Mouse (Mus musculus) neural tube, embryonic 12.5 days (tissue): ENCODE results near the gene Lrr1. TPM values are rescaled to one million over a fixed set of nuclear protein-coding genes. Genes with fewer than 3 reads are reported as not detected.

Source experiments
- ATAC-seq: fragments of 200-750 bp; cut with Nextera tagmentation; 2 replicates; pipeline ENCODE4 v1.8.0; 2017; ENCODE audit warnings: low read depth, mild to moderate bottlenecking, moderate TSS enrichment, moderate library complexity; ENCODE audit not compliant: low FRiP score
- H3K27ac ChIP-seq: fragments of 300-500 bp; sonication (generic); 2 replicates; pipeline ENCODE4 v1.5.1; 2016
- H3K27me3 ChIP-seq: fragments of 300-500 bp; sonication (generic); replicated peaks from 2 replicates; pipeline ENCODE4 v1.6.1; 2016; ENCODE audit warnings: mild to moderate bottlenecking
- H3K36me3 ChIP-seq: fragments of 300-500 bp; sonication (generic); 2 replicates; pipeline ENCODE4 v1.6.1; 2016; ENCODE audit warnings: mild to moderate bottlenecking
- H3K4me1 ChIP-seq: fragments of 300-500 bp; sonication (generic); 2 replicates; pipeline ENCODE4 v1.6.1; 2016
- H3K4me2 ChIP-seq: fragments of 300-500 bp; sonication (generic); replicated peaks from 2 replicates; pipeline ENCODE4 v1.6.1; 2016; ENCODE audit warnings: mild to moderate bottlenecking
- H3K4me3 ChIP-seq: fragments of 300-500 bp; sonication (generic); 2 replicates; pipeline ENCODE4 v1.5.1; 2016
- H3K9ac ChIP-seq: fragments of 300-500 bp; sonication (generic); 2 replicates; pipeline ENCODE4 v1.6.1; 2016; ENCODE audit warnings: mild to moderate bottlenecking
- H3K9me3 ChIP-seq: fragments of 300-500 bp; sonication (generic); 2 replicates; pipeline ENCODE4 v1.6.1; 2016; ENCODE audit warnings: mild to moderate bottlenecking
- WGBS: fragments of 180-500 bp; shearing (Covaris S2); methylation state at CpG from one replicate; pipeline ENCODE4 v1.1.7; 2016; 5-methylcytosine and 5-hydroxymethylcytosine counted together
- polyA plus RNA-seq: library from polyadenylated mRNA; unstranded; fragments of >200 nt; fragmentation: Nextera tagmentation; extraction: Ambion mirVana; gene quantifications from 2 replicates; pipeline ENCODE4 v1.2.1, GENCODE M21; 2016

Lrr1 gene
- polyA plus RNA-seq, 1 experiment from 2014 or later, result 13.8 TPM

- WGBS, result 9% methylated on average over 18 of the region's 18 CpGs
- Histone ChIP-seq H3K9ac (peak overlapping the region; percentile 75), H3K36me3 (no peaks in the 10 kb centered on the region), H3K9me3 (no peaks in the 10 kb centered on the region), H3K4me2 (peak overlapping the region; percentile 96), H3K4me3 (peak overlapping the region; percentile 72), H3K27ac (no peak overlapping the region), H3K27me3 (no peaks in the 10 kb centered on the region), H3K4me1 (peaks cover 14% of the 10 kb centered on the region)
- ATAC-seq, result peak; percentile 63
Observed at GRCm38 (mm10) chr12:69167656-69168460, 756 bp upstream of the Lrr1 start.

- Histone ChIP-seq H3K9ac (no peak overlapping the region), H3K27ac (no peak overlapping the region), H3K27me3 (no peaks in the 10 kb centered on the region), H3K4me3 (no peak overlapping the region), H3K4me1 (peaks cover 14% of the 10 kb centered on the region), H3K4me2 (no peak overlapping the region), H3K36me3 (peaks cover 3% of the 10 kb centered on the region; the same call in 1 of the 2 replicates), H3K9me3 (no peaks in the 10 kb centered on the region)
- no peak for ATAC-seq
- 98% methylated on average over 2 of the region's 2 CpGs for WGBS
Observed at GRCm38 (mm10) chr12:69171307-69171706, 2.7 kb downstream of the Lrr1 start.

GRCm38 (mm10) chr12:69175975-69176374 lies 7.4 kb downstream of the Lrr1 start:
- Histone ChIP-seq H3K4me3 (no peak overlapping the region), H3K27ac (no peak overlapping the region), H3K9ac (no peak overlapping the region), H3K27me3 (no peaks in the 10 kb centered on the region), H3K36me3 (peaks cover 7% of the 10 kb centered on the region; the same call in 1 of the 2 replicates), H3K4me1 (no peaks in the 10 kb centered on the region), H3K4me2 (no peak overlapping the region), H3K9me3 (no peaks in the 10 kb centered on the region)
- no peak for ATAC-seq
- WGBS, result 93% methylated on average over 3 of the region's 3 CpGs

GRCm38 (mm10) chr12:69177526-69177925 lies 8.9 kb downstream of the Lrr1 start:
- Histone ChIP-seq H3K27me3 (no peaks in the 10 kb centered on the region), H3K4me3 (no peak overlapping the region), H3K36me3 (peaks cover 16% of the 10 kb centered on the region), H3K9ac (no peak overlapping the region), H3K27ac (no peak overlapping the region), H3K9me3 (no peaks in the 10 kb centered on the region), H3K4me2 (no peak overlapping the region), H3K4me1 (no peaks in the 10 kb centered on the region)
- 82% methylated on average over 3 of the region's 3 CpGs for WGBS
- no peak for ATAC-seq

GRCm38 (mm10) chr12:69179371-69179770 lies 10.8 kb downstream of the Lrr1 start:
- 74% methylated on average over 12 of the region's 12 CpGs for WGBS
- Histone ChIP-seq H3K27ac (no peak overlapping the region), H3K27me3 (no peaks in the 10 kb centered on the region), H3K9me3 (no peaks in the 10 kb centered on the region), H3K36me3 (peaks cover 16% of the 10 kb centered on the region), H3K4me2 (no peak overlapping the region), H3K4me1 (peaks cover 4% of the 10 kb centered on the region; the same call in 1 of the 2 replicates), H3K4me3 (no peak overlapping the region), H3K9ac (no peak overlapping the region)
- ATAC-seq, result no peak

GRCm38 (mm10) chr12:69181800-69182199 lies 13.2 kb downstream of the Lrr1 start:
- Histone ChIP-seq H3K4me1 (peaks cover 16% of the 10 kb centered on the region), H3K9ac (no peak overlapping the region), H3K9me3 (no peaks in the 10 kb centered on the region), H3K27me3 (no peaks in the 10 kb centered on the region), H3K27ac (no peak overlapping the region), H3K4me2 (no peak overlapping the region), H3K4me3 (no peak overlapping the region), H3K36me3 (peaks cover 12% of the 10 kb centered on the region)
- 90% methylated on average over 4 of the region's 4 CpGs for WGBS
- no peak for ATAC-seq

GRCm38 (mm10) chr12:69183583-69184308 lies 15.1 kb downstream of the Lrr1 start, which contains the start of the genes Rpl36al and Mgat2:
Gene Rpl36al (minus strand): TSS chr12:69184083.
Gene Mgat2 (plus strand): TSS chr12:69184157.
- Histone ChIP-seq H3K27ac (peak within 1 kb of the TSS; percentile 75; the same call in 1 of the 2 replicates), H3K4me1 (peaks cover 22% of the 10 kb centered on the region), H3K9me3 (no peaks in the 10 kb centered on the region), H3K4me3 (peak within 1 kb of the TSS; percentile 86), H3K4me2 (peak within 1 kb of the TSS; percentile 96), H3K9ac (peak within 1 kb of the TSS; percentile 95), H3K27me3 (no peaks in the 10 kb centered on the region), H3K36me3 (peaks cover 18% of the 10 kb centered on the region)
- peak; percentile 99 for ATAC-seq
- under 1% methylated on average over 84 of the region's 84 CpGs for WGBS

GRCm38 (mm10) chr12:69184342-69185295 lies 16.0 kb downstream of the Lrr1 start:
- ATAC-seq, result peak; percentile 71

GRCm38 (mm10) chr12:69185371-69185770 lies 16.8 kb downstream of the Lrr1 start:
- Histone ChIP-seq H3K4me3 (peak overlapping the region; percentile 86), H3K4me2 (peak overlapping the region; percentile 96), H3K27me3 (no peaks in the 10 kb centered on the region), H3K9me3 (no peaks in the 10 kb centered on the region), H3K27ac (no peak overlapping the region), H3K4me1 (peaks cover 22% of the 10 kb centered on the region), H3K36me3 (peaks cover 26% of the 10 kb centered on the region), H3K9ac (0 out of 2 replicates have a peak overlapping the region, but pooled peaks have one; percentile 95)
- WGBS, result 78% methylated on average over 7 of the region's 7 CpGs
- ATAC-seq, result no peak

More at GRCm38 (mm10) chr12:69184342-69185295, 16.0 kb downstream of the Lrr1 start:
- Histone ChIP-seq H3K27me3 (no peaks in the 10 kb centered on the region), H3K27ac (peak overlapping the region; percentile 75; the same call in 1 of the 2 replicates), H3K9me3 (no peaks in the 10 kb centered on the region), H3K4me2 (peak overlapping the region; percentile 96), H3K9ac (peak overlapping the region; percentile 95), H3K4me1 (peaks cover 22% of the 10 kb centered on the region), H3K36me3 (peaks cover 20% of the 10 kb centered on the region), H3K4me3 (peak overlapping the region; percentile 86)
- 2% methylated on average over 81 of the region's 86 CpGs for whole genome bisulfite sequencing

GRCm38 (mm10) chr12:69186811-69187471 lies 18.3 kb downstream of the Lrr1 start:
- Histone ChIP-seq H3K4me1 (peaks cover 22% of the 10 kb centered on the region), H3K27ac (no peak overlapping the region), H3K36me3 (peaks cover 22% of the 10 kb centered on the region), H3K4me2 (0 out of 2 replicates have a peak overlapping the region, but pooled peaks have one; percentile 0), H3K9ac (no peak overlapping the region), H3K27me3 (no peaks in the 10 kb centered on the region), H3K9me3 (no peaks in the 10 kb centered on the region), H3K4me3 (no peak overlapping the region)
- no peak for ATAC-seq
- 78% methylated on average over 5 of the region's 5 CpGs for WGBS

- Histone ChIP-seq H3K4me3 (no peak overlapping the region), H3K36me3 (peaks cover 20% of the 10 kb centered on the region), H3K4me1 (peaks cover 14% of the 10 kb centered on the region), H3K27ac (no peak overlapping the region), H3K9ac (no peak overlapping the region), H3K9me3 (no peaks in the 10 kb centered on the region), H3K4me2 (no peak overlapping the region), H3K27me3 (no peaks in the 10 kb centered on the region)
- ATAC-seq, result no peak
- 91% methylated on average over 9 of the region's 9 CpGs for WGBS
Observed at GRCm38 (mm10) chr12:69190074-69190473, 21.5 kb downstream of the Lrr1 start.
